Mouse (Mus musculus) gonadal fat pad, adult 2 months (tissue): ENCODE data around the gene Gm9970. TPM values are rescaled to one million over a fixed set of nuclear protein-coding genes. Genes with fewer than 3 reads are reported as not detected.

Source experiments
- DNase-seq: peaks from one replicate; pipeline ENCODE4 v3.0.0-alpha.2; 2012; ENCODE audit warnings: low read depth
- polyA plus RNA-seq: library from polyadenylated mRNA; depleted of rRNA; stranded (reverse); fragments of >200 nt; gene quantifications from 2 replicates; pipeline ENCODE4 v1.2.3, GENCODE M21; 2012; rRNA removed

Gene Gm9970
- 1.3 and 3.6 TPM in 2 replicates for polyA plus RNA-seq

- no peak for DNase-seq
Observed at GRCm38 (mm10) chr5:31240637-31241521, at the start of gene Gm9970, which contains the start of gene Nrbp1. Gene Gm9970 (minus strand): TSS chr5:31241232. Gene Nrbp1 (plus strand): TSS chr5:31240864.

- no peak for DNase-seq
Observed at GRCm38 (mm10) chr5:31289626-31290230, 48.7 kb upstream of the Gm9970 start.

GRCm38 (mm10) chr5:31288655-31289054, 47.6 kb upstream of the Gm9970 start:
- DNase-seq, result no peak

- DNase-seq, result no peak
Observed at GRCm38 (mm10) chr5:31288225-31288624, 47.2 kb upstream of the Gm9970 start.

- DNase-seq, result no peak
Observed at GRCm38 (mm10) chr5:31279245-31279988, 38.4 kb upstream of the Gm9970 start.

GRCm38 (mm10) chr5:31273018-31273417, 32.0 kb upstream of the Gm9970 start:
- no peak for DNase-seq

GRCm38 (mm10) chr5:31267686-31268085, 26.7 kb upstream of the Gm9970 start:
- DNase-seq, result no peak

- no peak for DNase-seq
Observed at GRCm38 (mm10) chr5:31266101-31266500, 25.1 kb upstream of the Gm9970 start.

- no peak for DNase-seq
Observed at GRCm38 (mm10) chr5:31257616-31258015, 16.6 kb upstream of the Gm9970 start.

GRCm38 (mm10) chr5:31255971-31256370, 14.9 kb upstream of the Gm9970 start:
- DNase-seq, result no peak

- no peak for DNase-seq
Observed at GRCm38 (mm10) chr5:31255381-31255780, 14.3 kb upstream of the Gm9970 start.

GRCm38 (mm10) chr5:31254901-31255300, 13.9 kb upstream of the Gm9970 start:
- DNase-seq, result no peak

- DNase-seq, result peak; percentile 57
Observed at GRCm38 (mm10) chr5:31254452-31254851, 13.4 kb upstream of the Gm9970 start.

- DNase-seq, result no peak
Observed at GRCm38 (mm10) chr5:31253806-31254205, 12.8 kb upstream of the Gm9970 start.

GRCm38 (mm10) chr5:31252795-31253545, 11.9 kb upstream of the Gm9970 start:
- no peak for DNase-seq

- DNase-seq, result no peak
Observed at GRCm38 (mm10) chr5:31252151-31252550, 11.1 kb upstream of the Gm9970 start.

- no peak for DNase-seq
Observed at GRCm38 (mm10) chr5:31251541-31252101, 10.6 kb upstream of the Gm9970 start, which contains the start of gene Krtcap3. Gene Krtcap3 (plus strand): TSS chr5:31251691.

GRCm38 (mm10) chr5:31250716-31251115, 9.7 kb upstream of the Gm9970 start:
- no peak for DNase-seq

- DNase-seq, result no peak
Observed at GRCm38 (mm10) chr5:31242191-31242590, 1.2 kb upstream of the Gm9970 start.

GRCm38 (mm10) chr5:31241522-31242034, 546 bp upstream of the Gm9970 start:
- DNase-seq, result no peak

- no peak for DNase-seq
Observed at GRCm38 (mm10) chr5:31226641-31227040, 14.4 kb downstream of the Gm9970 start.
